Mouse (Mus musculus) bone marrow, adult 2 months (tissue): ENCODE results near the gene Coa7.

Source experiments
- CTCF ChIP-seq: fragments of 200-500 bp; IDR thresholded peaks from 2 replicates; pipeline ENCODE4 v1.5.1; 2011; ENCODE audit warnings: low read length, control low read depth; ENCODE audit not compliant: control insufficient read depth, insufficient read depth
- POLR2A ChIP-seq: fragments of 200-500 bp; IDR thresholded peaks from 2 replicates; pipeline ENCODE4 v1.6.1; 2011; ENCODE audit warnings: low read depth, mild to moderate bottlenecking, control low read depth, low read length, borderline replicate concordance; ENCODE audit not compliant: control insufficient read depth

DNA sequence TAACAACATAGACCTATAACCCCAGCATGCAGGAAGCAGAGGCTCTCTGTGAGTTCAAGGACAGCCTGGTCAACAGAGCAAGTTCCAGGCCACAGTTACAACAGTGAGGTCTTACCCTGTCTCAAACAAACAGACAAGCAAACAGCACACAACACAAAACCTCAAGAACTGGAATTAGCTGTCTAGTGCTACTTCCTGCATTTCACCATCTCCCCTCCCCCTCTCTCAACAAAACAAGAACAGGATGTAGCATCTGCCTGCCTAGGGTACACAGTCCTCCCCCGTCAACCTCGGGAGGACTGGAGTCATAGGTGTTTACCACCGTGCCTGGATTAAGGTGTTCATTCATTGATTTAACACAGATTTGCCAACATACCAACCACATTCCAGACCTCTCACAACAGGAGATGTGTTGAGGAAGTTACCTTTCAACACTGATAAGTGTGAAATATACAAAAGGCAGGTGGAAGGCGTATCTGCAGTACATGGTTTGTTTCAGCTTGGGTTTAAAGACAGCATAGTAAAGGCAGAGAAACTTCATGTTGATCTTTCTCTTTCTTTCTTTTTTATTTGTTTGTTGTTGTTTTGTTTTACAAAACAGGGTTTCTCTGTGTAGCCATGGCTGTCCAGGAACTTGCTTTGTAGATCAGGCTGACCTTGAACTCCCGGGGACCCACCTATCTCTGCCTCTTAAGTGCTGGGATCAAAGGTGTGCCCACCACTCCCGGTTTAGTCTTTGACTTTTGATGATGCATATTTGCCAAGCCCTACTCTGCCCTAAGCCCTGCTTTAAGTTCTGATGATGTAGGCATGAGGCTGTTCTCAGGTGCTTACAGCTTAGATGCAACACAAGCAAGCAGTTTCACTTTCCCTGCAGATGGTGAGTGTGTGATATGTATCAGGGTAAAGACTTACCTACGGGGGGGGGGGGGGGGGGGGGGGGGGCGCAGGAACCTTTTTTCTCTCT is 9.0 kb upstream of the Coa7 start:
- TF ChIP-seq CTCF (no peak), POLR2A (no peak)
